Mouse (Mus musculus): ENCODE measurements around the gene Sept12.

Gene Sept12

GRCm38 (mm10) chr16:4997553-4997952, at the start of gene Sept12:
Gene Sept12 (minus strand): TSS chr16:4997852.
- no peak for DNase-seq

GRCm38 (mm10) chr16:5045322-5045721, 47.7 kb upstream of the Sept12 start:
- no peak for DNase-seq

- DNase-seq: no peak
Observed at GRCm38 (mm10) chr16:5036649-5037234, 39.1 kb upstream of the Sept12 start.

DNA sequence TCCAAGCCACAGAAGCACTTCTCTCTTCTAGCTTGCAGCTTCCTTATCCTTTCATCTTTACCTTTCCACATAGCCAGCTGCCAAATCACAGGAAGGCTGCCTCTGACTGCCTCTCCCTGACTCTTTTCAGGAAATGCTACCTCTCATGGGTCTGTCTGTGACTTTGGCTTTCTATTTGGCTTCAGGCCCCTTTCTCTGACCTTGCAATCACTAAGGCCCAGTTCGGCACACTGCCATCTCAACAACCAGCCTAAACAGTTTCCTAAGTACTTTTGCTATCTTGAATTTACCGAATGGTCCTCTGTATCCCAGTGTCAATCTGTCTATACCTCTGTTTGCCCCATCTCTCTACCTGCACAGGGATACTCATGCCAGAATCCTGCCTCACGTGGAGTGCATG, 37.9 kb upstream of the Sept12 start:
- no peak for DNase-seq

GRCm38 (mm10) chr16:5029847-5030246, 32.2 kb upstream of the Sept12 start:
- DNase-seq: no peak

- DNase-seq: no peak
Observed at GRCm38 (mm10) chr16:5024021-5024420, 26.4 kb upstream of the Sept12 start.

DNA sequence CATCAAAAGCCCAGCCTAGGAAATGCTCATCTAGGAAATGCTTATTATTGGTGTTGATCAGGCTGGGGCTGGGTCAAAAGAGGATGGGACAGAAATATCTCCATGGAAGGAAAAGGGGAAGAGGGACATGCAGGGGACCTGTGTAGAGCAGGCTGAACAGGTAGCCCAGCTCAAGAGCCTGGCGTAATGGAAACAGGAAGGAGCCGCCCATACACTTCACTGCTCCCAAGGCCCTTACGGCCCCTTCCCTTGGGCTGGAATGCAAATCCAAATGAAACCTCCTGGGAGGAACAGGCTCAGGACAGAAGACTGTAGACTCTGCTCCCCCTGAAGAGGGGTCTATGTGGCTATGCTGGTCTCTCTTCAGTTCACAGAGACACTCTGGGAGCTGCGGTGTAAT, 16.9 kb upstream of the Sept12 start:
- DNase-seq: peak in 1 of 2 experiments; percentile 14

GRCm38 (mm10) chr16:5013054-5013838, 15.6 kb upstream of the Sept12 start, which contains the start of gene Rogdi:
Gene Rogdi (minus strand): TSS chr16:5013553.
- peak; percentile 99 for DNase-seq

GRCm38 (mm10) chr16:5012036-5013005, 14.7 kb upstream of the Sept12 start:
- peak in 1 of 2 experiments; percentile 36 for DNase-seq

DNA sequence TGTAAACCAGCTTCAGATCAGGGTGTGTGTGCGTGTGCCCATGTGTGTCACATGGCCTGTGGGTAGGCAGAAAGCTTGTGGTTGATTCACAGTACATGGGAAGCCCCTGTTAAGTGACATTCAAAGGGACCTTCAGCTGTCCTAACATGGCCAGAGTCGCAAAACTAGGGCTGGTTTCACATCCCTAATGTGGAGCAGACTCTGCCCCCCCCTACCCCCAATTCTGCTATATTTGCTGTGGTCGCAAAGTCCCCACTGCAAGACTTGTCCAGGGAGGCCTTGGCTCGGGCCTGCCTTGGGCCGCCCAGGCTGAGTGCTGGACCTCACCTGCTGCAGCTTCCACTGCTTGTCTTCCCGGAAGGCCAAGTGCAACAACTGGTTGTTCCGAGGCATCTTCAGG, 13.6 kb upstream of the Sept12 start:
- DNase-seq: no peak

DNA sequence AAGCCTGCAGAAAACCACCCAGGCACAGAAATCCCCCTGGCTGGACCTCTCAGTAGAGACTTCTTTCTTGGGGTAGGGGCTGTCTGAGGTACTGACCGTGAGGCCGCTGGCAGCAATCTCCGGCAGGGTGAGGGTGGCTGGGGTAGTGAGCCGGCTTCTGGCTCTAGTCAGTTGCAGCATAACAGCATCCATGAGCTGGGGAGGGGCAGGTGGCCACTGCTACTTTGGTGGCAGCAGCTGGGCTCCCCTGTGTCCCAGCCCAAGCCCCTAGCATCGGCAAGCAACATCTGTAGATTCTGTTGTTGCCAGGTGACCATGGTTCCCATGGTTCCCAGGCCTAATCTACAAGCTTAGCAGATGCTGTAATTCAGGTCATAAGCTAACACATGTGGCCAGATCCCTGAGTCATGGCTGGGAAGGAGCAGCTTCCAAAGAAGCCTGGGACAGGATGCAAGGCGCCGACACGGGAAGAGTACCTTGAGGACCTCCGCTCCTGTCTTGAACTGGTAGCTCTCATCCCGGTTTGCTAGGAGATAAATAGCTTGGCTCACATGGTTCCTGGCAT, 12.8 kb upstream of the Sept12 start:
- DNase-seq: no peak

DNA sequence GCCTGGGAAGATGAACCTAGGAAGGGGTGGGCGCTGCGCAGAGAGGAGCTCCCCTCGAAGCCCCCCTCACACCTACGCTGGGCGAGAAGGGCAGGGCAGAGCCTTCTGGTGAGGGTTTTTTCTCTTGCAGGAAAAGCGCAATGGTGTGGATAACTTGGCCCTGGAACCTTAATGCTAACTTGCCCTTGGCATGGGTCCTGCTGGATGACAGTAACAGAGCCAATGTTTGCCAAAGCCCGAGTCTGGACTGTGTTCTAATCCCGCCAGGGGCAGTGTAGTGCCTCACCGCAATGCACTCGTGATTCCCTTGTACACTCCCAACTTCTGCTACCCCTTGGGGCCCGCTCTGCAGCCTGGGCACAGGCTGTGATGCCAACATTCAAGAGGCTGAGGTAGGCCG, 10.4 kb upstream of the Sept12 start:
- peak; percentile 61 to 65 for DNase-seq

DNA sequence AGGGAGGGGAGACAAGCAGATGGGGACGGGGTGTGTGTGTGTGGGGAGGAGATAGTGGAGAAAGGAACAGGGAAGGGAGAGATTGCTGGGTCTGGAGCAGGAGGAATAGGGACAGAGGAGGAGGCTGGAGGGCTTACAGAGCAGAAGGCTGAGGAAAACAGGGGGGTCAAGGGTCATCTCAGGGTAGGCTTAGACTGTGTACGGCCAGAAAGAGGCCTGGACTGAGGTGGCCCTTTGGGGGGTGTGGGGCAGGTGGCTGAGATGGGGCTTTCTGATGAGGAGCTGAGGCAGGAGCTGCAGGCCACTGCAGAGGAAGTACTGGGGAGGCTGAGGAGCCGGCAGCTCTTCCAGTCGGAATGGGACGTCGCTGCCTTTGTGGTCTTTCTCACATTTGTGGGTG, 9.8 kb upstream of the Sept12 start:
- DNase-seq: no peak

DNA sequence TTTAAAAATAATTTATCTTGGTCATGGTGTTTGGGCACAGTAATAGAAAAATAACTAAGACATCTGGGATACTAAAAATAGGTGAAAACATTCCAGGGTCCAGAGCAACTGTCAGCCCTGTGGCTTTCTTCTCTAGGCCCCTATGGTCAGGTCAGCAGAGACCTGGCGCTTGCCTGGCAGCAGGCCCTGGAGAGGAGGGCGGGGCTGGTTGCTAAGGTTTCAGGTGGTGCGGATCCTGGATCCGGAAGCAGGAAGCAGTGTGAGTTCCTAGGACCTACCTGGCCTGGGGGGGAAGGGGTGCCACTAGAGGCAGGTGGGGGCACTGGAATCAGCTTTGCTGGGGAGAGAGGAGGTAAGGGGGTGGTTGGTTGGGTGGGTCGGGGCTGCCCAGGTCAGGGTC, 9.4 kb upstream of the Sept12 start, which contains the start of gene Smim22:
Gene Smim22, plus strand, starts transcription at position 222 of the 400 bp plus-strand sequence.
- DNase-seq: peak; percentile 52 to 54

- DNase-seq: no peak
Observed at GRCm38 (mm10) chr16:5000611-5001010, 3.0 kb upstream of the Sept12 start.

GRCm38 (mm10) chr16:4998984-4999383, 1.3 kb upstream of the Sept12 start:
- no peak for DNase-seq

DNA sequence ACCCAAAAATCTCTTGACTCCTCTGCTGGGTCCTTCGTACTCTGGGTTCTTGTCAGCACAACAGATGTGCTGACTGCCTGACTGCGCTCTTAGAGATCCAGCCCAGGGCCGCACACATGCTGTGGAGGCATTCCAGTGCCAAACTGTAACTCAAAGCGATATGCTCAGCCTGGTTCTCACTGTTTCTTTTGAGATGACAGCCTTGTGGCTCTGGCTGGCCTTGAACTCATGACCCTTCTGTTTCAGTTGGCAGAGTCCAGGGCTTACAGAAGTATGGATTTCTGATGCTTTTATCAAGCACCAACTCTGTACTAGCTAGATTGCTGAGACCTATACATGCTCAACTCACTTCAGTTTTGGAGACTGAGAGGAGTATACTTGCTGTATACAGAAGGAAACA, 4.4 kb downstream of the Sept12 start:
- DNase-seq: no peak

DNA sequence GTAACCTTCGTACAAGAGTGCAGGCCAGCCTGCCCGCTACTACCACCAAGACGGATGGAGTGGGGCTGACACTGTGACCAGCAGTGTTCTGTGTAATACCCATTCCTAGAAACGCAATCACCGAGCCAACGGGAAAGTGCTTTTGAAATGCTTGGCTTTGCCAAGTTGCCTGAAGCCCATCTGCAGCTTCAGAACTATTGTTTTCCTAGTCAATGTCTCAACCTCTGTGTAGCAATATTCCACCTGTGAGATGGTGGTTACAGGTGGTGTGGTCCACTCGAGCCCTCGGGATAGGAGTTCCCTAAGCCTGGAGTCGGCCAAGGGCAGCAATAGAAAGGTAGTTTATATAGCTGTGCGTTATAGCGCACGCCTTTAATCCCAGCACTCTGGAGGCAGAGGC, 12.9 kb downstream of the Sept12 start:
- DNase-seq: no peak

GRCm38 (mm10) chr16:4979755-4980380, 17.8 kb downstream of the Sept12 start:
- DNase-seq: peak; percentile 41 to 50

DNA sequence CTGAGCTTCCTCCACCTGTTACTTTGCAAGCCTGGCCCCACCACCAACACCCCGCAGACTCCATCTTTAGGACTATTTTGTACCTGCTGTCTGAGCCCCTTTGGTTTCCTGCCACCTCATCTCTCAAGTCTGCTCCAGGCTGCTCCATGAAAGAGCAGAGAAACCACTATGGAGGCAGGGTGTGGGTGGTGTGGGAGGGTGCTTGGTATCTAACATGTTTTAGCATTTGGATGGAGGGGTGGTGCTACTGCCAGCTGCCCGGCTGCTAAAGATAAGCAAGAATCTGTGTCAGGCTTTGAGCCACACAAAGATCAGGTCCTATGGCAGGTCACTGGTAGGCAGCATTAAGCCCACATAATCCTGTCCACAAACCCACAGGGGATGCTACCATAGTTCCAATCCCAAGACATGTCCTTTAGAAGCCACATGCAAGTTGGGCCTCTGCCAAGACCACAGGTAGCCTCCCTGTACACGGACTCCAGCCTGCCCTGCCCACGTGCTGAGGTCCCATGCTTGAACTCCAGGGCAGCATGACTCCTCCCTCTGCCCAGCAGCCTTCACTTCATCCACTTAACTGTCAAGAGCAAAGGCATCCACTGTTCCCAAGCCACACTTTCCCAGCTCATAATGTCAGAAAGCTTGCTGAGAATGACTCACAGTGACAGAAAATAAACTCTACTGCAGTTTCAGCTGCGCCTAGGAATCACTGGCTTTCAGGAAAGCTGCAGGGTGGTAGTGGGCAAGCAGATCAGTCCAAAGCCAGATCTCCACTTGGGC, 19.2 kb downstream of the Sept12 start:
- no peak for DNase-seq

DNA sequence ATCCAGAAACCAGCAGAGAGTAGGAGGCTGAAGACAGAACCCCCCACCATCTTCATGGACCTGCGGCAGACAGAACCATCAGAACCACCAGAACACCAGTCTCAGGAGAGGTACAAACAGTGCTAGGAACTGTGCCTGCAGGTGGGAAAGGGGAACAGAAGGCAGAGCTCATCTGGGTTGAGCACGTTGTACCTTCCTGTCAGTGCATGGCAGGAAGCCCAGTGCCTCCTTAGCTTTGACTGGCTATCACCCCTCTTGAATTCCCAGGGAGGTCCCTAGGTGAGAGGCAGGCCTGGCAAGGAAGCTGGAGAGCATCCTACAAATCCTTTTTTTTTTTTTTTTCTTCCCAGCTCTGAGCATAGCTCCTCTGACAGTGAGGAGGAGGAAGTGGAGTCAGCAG, 21.5 kb downstream of the Sept12 start:
- DNase-seq: peak in 1 of 2 experiments; percentile 40
